Mouse (Mus musculus) erythroblast, adult 5-6 weeks (primary cell): ENCODE data around the gene Frem2. TPM values are rescaled to one million over a fixed set of nuclear protein-coding genes. Genes with fewer than 3 reads are reported as not detected.

Source experiments
- ATAC-seq: replicated peaks from 2 replicates; pipeline ENCODE4 v1.8.0; 2016; ENCODE audit warnings: moderate number of reproducible peaks, mild to moderate bottlenecking, moderate TSS enrichment, inconsistent platforms; ENCODE audit not compliant: poor library complexity, low FRiP score, severe bottlenecking
- total RNA-seq, 2 experiments: library from RNA; stranded (forward) in 1 of 2; stranded (reverse) in 1 of 2; fragments of 150-400 nt in 1 of 2; fragments of 200-764, 138-1000 nt in 1 of 2; gene quantifications; 2 replicates each; pipeline versions ENCODE4 v1.2.3 to v1.2.4; 2015 to 2017; ENCODE audit warnings: low replicate concordance in 2 of 2

The Frem2 gene
- total RNA-seq, 2 experiments from 2014 or later, result not detected

GRCm38 (mm10) chr3:53623222-53623621, 33.9 kb downstream of the Frem2 start:
- ATAC-seq, result no peak

- no peak for ATAC-seq
These were observed 36.2 kb downstream of the Frem2 start for GRCm38 (mm10) chr3:53620978-53621377.

GRCm38 (mm10) chr3:53620355-53620754, 36.8 kb downstream of the Frem2 start:
- ATAC-seq, result no peak

- no peak for ATAC-seq
These were observed 46.0 kb downstream of the Frem2 start for GRCm38 (mm10) chr3:53611106-53611505.

GRCm38 (mm10) chr3:53609851-53610250, 47.3 kb downstream of the Frem2 start:
- no peak for ATAC-seq

- ATAC-seq, result no peak
These were observed 57.0 kb downstream of the Frem2 start for GRCm38 (mm10) chr3:53600140-53600539.

- ATAC-seq, result no peak
These were observed 57.8 kb downstream of the Frem2 start for GRCm38 (mm10) chr3:53599315-53599714.

GRCm38 (mm10) chr3:53598153-53598800, 58.9 kb downstream of the Frem2 start:
- ATAC-seq, result no peak

GRCm38 (mm10) chr3:53594471-53594870, 62.7 kb downstream of the Frem2 start:
- no peak for ATAC-seq

- ATAC-seq, result no peak
These were observed 63.4 kb downstream of the Frem2 start for GRCm38 (mm10) chr3:53593718-53594117.

- no peak for ATAC-seq
These were observed 65.1 kb downstream of the Frem2 start for GRCm38 (mm10) chr3:53592036-53592435.

GRCm38 (mm10) chr3:53590139-53590621, 67.0 kb downstream of the Frem2 start:
- ATAC-seq, result no peak

GRCm38 (mm10) chr3:53583248-53583647, 73.9 kb downstream of the Frem2 start:
- ATAC-seq, result no peak

- ATAC-seq, result no peak
These were observed 76.4 kb downstream of the Frem2 start for GRCm38 (mm10) chr3:53580596-53581254.

GRCm38 (mm10) chr3:53579121-53579704, 77.9 kb downstream of the Frem2 start:
- ATAC-seq, result no peak

GRCm38 (mm10) chr3:53576320-53577116, 80.6 kb downstream of the Frem2 start:
- ATAC-seq, result no peak

GRCm38 (mm10) chr3:53574123-53574522, 83.0 kb downstream of the Frem2 start:
- no peak for ATAC-seq

GRCm38 (mm10) chr3:53571663-53572062, 85.5 kb downstream of the Frem2 start:
- no peak for ATAC-seq

- ATAC-seq, result no peak
These were observed 92.6 kb downstream of the Frem2 start for GRCm38 (mm10) chr3:53564521-53564920.

GRCm38 (mm10) chr3:53563746-53564145, 93.4 kb downstream of the Frem2 start:
- no peak for ATAC-seq
